Mouse (Mus musculus): ENCODE results near the gene Izumo1r. TPM values are rescaled to one million over a fixed set of nuclear protein-coding genes. Genes with fewer than 3 reads are reported as not detected.

Gene Izumo1r
- polyA plus RNA-seq, 1 experiment: not detected

- TF ChIP-seq CEBPB (IDR thresholded peaks at IDR 0.05; ENCODE audit: insufficient read depth, poor library complexity, severe bottlenecking): no peak
- TF ChIP-seq TCF12 (IDR thresholded peaks at IDR 0.05; ENCODE audit: insufficient read depth, poor library complexity, severe bottlenecking): no peak
- TF ChIP-seq MAX (IDR thresholded peaks at IDR 0.05; ENCODE audit: low read depth): no peak
- TF ChIP-seq SRF (IDR thresholded peaks at IDR 0.05; ENCODE audit: control insufficient read depth, insufficient read length, low read depth): no peak
- no peak for TF ChIP-seq MYOG (IDR thresholded peaks at IDR 0.05; ENCODE audit: control insufficient read depth in 1 of 3, insufficient read depth in 1 of 3, insufficient read length in 2 of 3, low read depth in 2 of 3)
- no peak for TF ChIP-seq POLR2AphosphoS2 (IDR thresholded peaks at IDR 0.05; ENCODE audit: insufficient read length, low read depth)
- TF ChIP-seq POLR2A (IDR thresholded peaks at IDR 0.05; ENCODE audit: insufficient read length, low read depth): no peak
- no peak for TF ChIP-seq MYOD1 (IDR thresholded peaks at IDR 0.05; ENCODE audit: control insufficient read depth in 1 of 3, insufficient read length in 2 of 3, low read depth in 2 of 3)
- TF ChIP-seq E2F4 (IDR thresholded peaks at IDR 0.05; ENCODE audit: insufficient read depth): no peak
- no peaks in the 10 kb centered on the region for H3K27me3 ChIP-seq (ENCODE audit: control insufficient read depth, insufficient read depth, insufficient read length)
These were observed 32.9 kb downstream of the Izumo1r start for GRCm38 (mm10) chr9:14870802-14871201.

GRCm38 (mm10) chr9:14870377-14870776, 33.4 kb downstream of the Izumo1r start:
- no peak overlapping the region for H3K4me3 ChIP-seq
- no peaks in the 10 kb centered on the region for H3K27me3 ChIP-seq (ENCODE audit: control insufficient read depth, insufficient read depth, insufficient read length)
- H3K4me2 ChIP-seq (ENCODE audit: low read depth): no peak overlapping the region
- no peaks in the 10 kb centered on the region for H3K36me3 ChIP-seq (ENCODE audit: control insufficient read depth, insufficient read depth)
- H3K79me2 ChIP-seq (ENCODE audit: control insufficient read depth, insufficient read depth): no peaks in the 10 kb centered on the region
- TF ChIP-seq SRF (IDR thresholded peaks at IDR 0.05; ENCODE audit: control insufficient read depth, insufficient read length, low read depth) (no peak), REST (IDR thresholded peaks at IDR 0.05; ENCODE audit: insufficient read depth, insufficient read length) (no peak), MYOD1 (IDR thresholded peaks at IDR 0.05; ENCODE audit: control insufficient read depth in 1 of 3, insufficient read length in 2 of 3, low read depth in 2 of 3) (no peak), E2F4 (IDR thresholded peaks at IDR 0.05; ENCODE audit: insufficient read depth) (no peak), MYOG (IDR thresholded peaks at IDR 0.05; ENCODE audit: control insufficient read depth in 1 of 3, insufficient read depth in 1 of 3, insufficient read length in 2 of 3, low read depth in 2 of 3) (no peak), TCF12 (IDR thresholded peaks at IDR 0.05; ENCODE audit: insufficient read depth, poor library complexity, severe bottlenecking) (no peak), TCF3 (IDR thresholded peaks at IDR 0.05; ENCODE audit: insufficient read length, low read depth) (no peak), CEBPB (IDR thresholded peaks at IDR 0.05; ENCODE audit: insufficient read depth, poor library complexity, severe bottlenecking) (no peak)
- no peak overlapping the region for H3ac ChIP-seq (ENCODE audit: control insufficient read depth, insufficient read length)

More at GRCm38 (mm10) chr9:14870802-14871201, 32.9 kb downstream of the Izumo1r start:
- Histone ChIP-seq H3K79me2 (ENCODE audit: control insufficient read depth, insufficient read depth) (no peaks in the 10 kb centered on the region), H3ac (ENCODE audit: control insufficient read depth, insufficient read length) (no peak overlapping the region), H3K36me3 (ENCODE audit: control insufficient read depth, insufficient read depth) (no peaks in the 10 kb centered on the region), H3K4me3 (no peak overlapping the region), H3K4me2 (ENCODE audit: low read depth) (no peak overlapping the region)

- Histone ChIP-seq H3K27me3 (ENCODE audit: control insufficient read depth, insufficient read depth, insufficient read length) (peaks cover 7% of the 10 kb centered on the region), H3ac (ENCODE audit: control insufficient read depth, insufficient read length) (no peak overlapping the region), H3K4me3 (no peak overlapping the region), H3K79me2 (ENCODE audit: control insufficient read depth, insufficient read depth) (no peaks in the 10 kb centered on the region), H3K36me3 (ENCODE audit: control insufficient read depth, insufficient read depth) (no peaks in the 10 kb centered on the region), H3K4me2 (ENCODE audit: low read depth) (no peak overlapping the region)
- TF ChIP-seq POLR2AphosphoS2 (IDR thresholded peaks at IDR 0.05; ENCODE audit: insufficient read length, low read depth) (no peak), CEBPB (IDR thresholded peaks at IDR 0.05; ENCODE audit: insufficient read depth, poor library complexity, severe bottlenecking) (no peak)
These were observed 35.4 kb downstream of the Izumo1r start for GRCm38 (mm10) chr9:14868326-14868725.

GRCm38 (mm10) chr9:14866957-14867356, 36.8 kb downstream of the Izumo1r start:
- Histone ChIP-seq H3K27me3 (ENCODE audit: control insufficient read depth, insufficient read depth, insufficient read length) (peaks cover 7% of the 10 kb centered on the region), H3K79me2 (ENCODE audit: control insufficient read depth, insufficient read depth) (no peaks in the 10 kb centered on the region), H3K4me3 (no peak overlapping the region), H3K36me3 (ENCODE audit: control insufficient read depth, insufficient read depth) (no peaks in the 10 kb centered on the region), H3ac (ENCODE audit: control insufficient read depth, insufficient read length) (no peak overlapping the region), H3K4me2 (ENCODE audit: low read depth) (no peak overlapping the region)
- TF ChIP-seq MYOG (IDR thresholded peaks at IDR 0.05; ENCODE audit: control insufficient read depth in 1 of 3, insufficient read depth in 1 of 3, insufficient read length in 2 of 3, low read depth in 2 of 3) (no peak), MYOD1 (IDR thresholded peaks at IDR 0.05; ENCODE audit: control insufficient read depth in 1 of 3, insufficient read length in 2 of 3, low read depth in 2 of 3) (no peak), TCF12 (IDR thresholded peaks at IDR 0.05; ENCODE audit: insufficient read depth, poor library complexity, severe bottlenecking) (no peak)

GRCm38 (mm10) chr9:14864726-14865125, 39.0 kb downstream of the Izumo1r start:
- no peaks in the 10 kb centered on the region for H3K79me2 ChIP-seq (ENCODE audit: control insufficient read depth, insufficient read depth)
- H3K27me3 ChIP-seq (ENCODE audit: control insufficient read depth, insufficient read depth, insufficient read length): peaks cover 25% of the 10 kb centered on the region
- no peak overlapping the region for H3K4me2 ChIP-seq (ENCODE audit: low read depth)
- no peak overlapping the region for H3K4me3 ChIP-seq
- no peaks in the 10 kb centered on the region for H3K36me3 ChIP-seq (ENCODE audit: control insufficient read depth, insufficient read depth)
- TF ChIP-seq TCF12 (IDR thresholded peaks at IDR 0.05; ENCODE audit: insufficient read depth, poor library complexity, severe bottlenecking) (no peak), POLR2A (IDR thresholded peaks at IDR 0.05; ENCODE audit: insufficient read length, low read depth) (no peak), REST (IDR thresholded peaks at IDR 0.05; ENCODE audit: insufficient read depth, insufficient read length) (no peak), MYOD1 (IDR thresholded peaks at IDR 0.05; ENCODE audit: control insufficient read depth in 1 of 3, insufficient read length in 2 of 3, low read depth in 2 of 3) (no peak), MYOG (IDR thresholded peaks at IDR 0.05; ENCODE audit: control insufficient read depth in 1 of 3, insufficient read depth in 1 of 3, insufficient read length in 2 of 3, low read depth in 2 of 3) (no peak), POLR2AphosphoS2 (IDR thresholded peaks at IDR 0.05; ENCODE audit: insufficient read length, low read depth) (no peak), USF1 (IDR thresholded peaks at IDR 0.05; ENCODE audit: low read depth) (no peak), TCF3 (IDR thresholded peaks at IDR 0.05; ENCODE audit: insufficient read length, low read depth) (no peak), MAX (IDR thresholded peaks at IDR 0.05; ENCODE audit: low read depth) (no peak), E2F4 (IDR thresholded peaks at IDR 0.05; ENCODE audit: insufficient read depth) (no peak), SRF (IDR thresholded peaks at IDR 0.05; ENCODE audit: control insufficient read depth, insufficient read length, low read depth) (no peak), CEBPB (IDR thresholded peaks at IDR 0.05; ENCODE audit: insufficient read depth, poor library complexity, severe bottlenecking) (no peak)
- H3ac ChIP-seq (ENCODE audit: control insufficient read depth, insufficient read length): no peak overlapping the region

Measured in myocyte (in vitro differentiated cells).